Mouse (Mus musculus): Measurements from ENCODE around the gene Gm42878.
A peak's percentile ranks its signal among the peaks of the same experiment; 100 is the strongest.

Gm42878 gene

GRCm38 (mm10) chr5:121544910-121545792 is at the start of gene Gm42878, which contains the start of gene Adam1a:
Gm42878 (minus strand) TSS chr5:121545482.
Adam1a (minus strand) TSS chr5:121545482.
- peak; percentile 38 for DNase-seq

GRCm38 (mm10) chr5:121594714-121595313 is 49.5 kb upstream of the Gm42878 start:
- no peak for DNase-seq

GRCm38 (mm10) chr5:121593451-121594401 is 48.4 kb upstream of the Gm42878 start, which contains the start of gene Aldh2:
Aldh2 (minus strand) TSS chr5:121593824.
- peak; percentile 69 for DNase-seq

GRCm38 (mm10) chr5:121592816-121593407 is 47.6 kb upstream of the Gm42878 start:
- no peak for DNase-seq

- no peak for DNase-seq
Observed at GRCm38 (mm10) chr5:121592064-121592815, 47.0 kb upstream of the Gm42878 start.

- DNase-seq = no peak
Observed at GRCm38 (mm10) chr5:121591417-121592063, 46.3 kb upstream of the Gm42878 start.

GRCm38 (mm10) chr5:121589928-121590327 is 44.6 kb upstream of the Gm42878 start:
- DNase-seq = no peak

GRCm38 (mm10) chr5:121586400-121587039 is 41.2 kb upstream of the Gm42878 start:
- DNase-seq = no peak

- no peak for DNase-seq
Observed at GRCm38 (mm10) chr5:121585699-121586098, 40.4 kb upstream of the Gm42878 start.

- DNase-seq = no peak
Observed at GRCm38 (mm10) chr5:121585005-121585404, 39.7 kb upstream of the Gm42878 start.

GRCm38 (mm10) chr5:121583765-121584501 is 38.7 kb upstream of the Gm42878 start:
- peak; percentile 79 for DNase-seq

- DNase-seq = no peak
Observed at GRCm38 (mm10) chr5:121581945-121582344, 36.7 kb upstream of the Gm42878 start.

GRCm38 (mm10) chr5:121576927-121577488 is 31.7 kb upstream of the Gm42878 start:
- DNase-seq = no peak

- no peak for DNase-seq
Observed at GRCm38 (mm10) chr5:121575867-121576266, 30.6 kb upstream of the Gm42878 start.

GRCm38 (mm10) chr5:121574145-121574544 is 28.9 kb upstream of the Gm42878 start:
- no peak for DNase-seq

GRCm38 (mm10) chr5:121570787-121571186 is 25.5 kb upstream of the Gm42878 start:
- DNase-seq = no peak

GRCm38 (mm10) chr5:121569881-121570420 is 24.7 kb upstream of the Gm42878 start:
- no peak for DNase-seq

- no peak for DNase-seq
Observed at GRCm38 (mm10) chr5:121566035-121566681, 20.9 kb upstream of the Gm42878 start.

GRCm38 (mm10) chr5:121564468-121564895 is 19.2 kb upstream of the Gm42878 start:
- DNase-seq = peak; percentile 53
